Mouse (Mus musculus) neural tube, embryonic 11.5 days (tissue): ENCODE results near the gene Col11a2. TPM values are rescaled to one million over a fixed set of nuclear protein-coding genes. Genes with fewer than 3 reads are reported as not detected.

ENCODE experiments used
- ATAC-seq: fragments of 200-750 bp; cut with Nextera tagmentation; 2 replicates; pipeline ENCODE4 v1.8.0; 2017; ENCODE audit warnings: moderate number of reproducible peaks, mild to moderate bottlenecking, moderate TSS enrichment, moderate library complexity; ENCODE audit not compliant: insufficient read depth, low FRiP score, low TSS enrichment
- DNase-seq: peaks from one replicate; pipeline ENCODE4 v3.0.0-alpha.2; 2015; ENCODE audit warnings: low spot score
- H3K27ac ChIP-seq: fragments of 300-500 bp; sonication (generic); 2 replicates; pipeline ENCODE4 v1.5.1; 2014; ENCODE audit warnings: low read depth, mild to moderate bottlenecking, low read length
- H3K27me3 ChIP-seq: fragments of 300-500 bp; sonication (generic); 2 replicates; pipeline ENCODE4 v1.6.1; 2014; ENCODE audit warnings: mild to moderate bottlenecking, low read length, mixed read lengths; ENCODE audit not compliant: control insufficient read depth, insufficient read depth
- H3K36me3 ChIP-seq: fragments of 300-500 bp; sonication (generic); 2 replicates; pipeline ENCODE4 v1.6.1; 2014; ENCODE audit warnings: mild to moderate bottlenecking, low read length, moderate library complexity, mixed read lengths; ENCODE audit not compliant: control insufficient read depth, insufficient read depth
- H3K4me1 ChIP-seq: fragments of 300-500 bp; sonication (generic); 2 replicates; pipeline ENCODE4 v1.6.1; 2014; ENCODE audit warnings: low read length, mixed read lengths; ENCODE audit not compliant: control insufficient read depth, insufficient read depth
- H3K4me2 ChIP-seq: fragments of 300-500 bp; sonication (generic); 2 replicates; pipeline ENCODE4 v1.6.1; 2014; ENCODE audit warnings: low read depth, mild to moderate bottlenecking, moderate library complexity
- H3K4me3 ChIP-seq: fragments of 300-500 bp; sonication (generic); 2 replicates; pipeline ENCODE4 v1.5.1; 2014; ENCODE audit warnings: low read depth, low read length
- H3K9ac ChIP-seq: fragments of 300-500 bp; sonication (generic); 2 replicates; pipeline ENCODE4 v1.6.1; 2014; ENCODE audit warnings: mild to moderate bottlenecking, low read length
- H3K9me3 ChIP-seq: fragments of 300-500 bp; sonication (generic); 2 replicates; pipeline ENCODE4 v1.6.1; 2016; ENCODE audit warnings: low read length; ENCODE audit not compliant: control insufficient read depth
- WGBS: fragments of 180-500 bp; shearing (Covaris S2); extraction: QIAGEN DNeasy Blood & Tissue Kit; methylation state at CpG from one replicate; pipeline ENCODE4 v1.1.7; 2014; 5-methylcytosine and 5-hydroxymethylcytosine counted together
- polyA plus RNA-seq: library from polyadenylated mRNA; unstranded; fragments of >200 nt; fragmentation: Nextera tagmentation; extraction: Ambion mirVana; gene quantifications from 2 replicates; pipeline ENCODE4 v1.2.1, GENCODE M21; 2014

The Col11a2 gene
- polyA plus RNA-seq, 1 experiment from 2014 or later = 1.5 TPM

GRCm38 (mm10) chr17:34035517-34035916 lies 3.7 kb upstream of the Col11a2 start:
- peaks cover 12% of the 10 kb centered on the region for H3K36me3 ChIP-seq
- peaks cover 30% of the 10 kb centered on the region for H3K4me1 ChIP-seq
- no peaks in the 10 kb centered on the region; the same call in 1 of the 2 replicates for H3K9me3 ChIP-seq
- no peak overlapping the region for H3K4me3 ChIP-seq
- 92% methylated on average over 9 of the region's 9 CpGs for WGBS
- ATAC-seq (no peak), DNase-seq (no peak)
- H3K27me3 ChIP-seq = 0 out of 2 replicates have a peak, but pooled peaks cover 2% of the 10 kb centered on the region
- H3K9ac ChIP-seq = no peak overlapping the region
- no peak overlapping the region for H3K27ac ChIP-seq
- H3K4me2 ChIP-seq = no peak overlapping the region

GRCm38 (mm10) chr17:34036647-34037046 lies 2.6 kb upstream of the Col11a2 start:
- Histone ChIP-seq H3K36me3 (peaks cover 12% of the 10 kb centered on the region), H3K9me3 (no peaks in the 10 kb centered on the region; the same call in 1 of the 2 replicates), H3K4me1 (peaks cover 36% of the 10 kb centered on the region), H3K4me2 (no peak overlapping the region), H3K4me3 (no peak overlapping the region), H3K27me3 (0 out of 2 replicates have a peak, but pooled peaks cover 2% of the 10 kb centered on the region), H3K9ac (no peak overlapping the region), H3K27ac (no peak overlapping the region)
- WGBS = 75% methylated on average over 10 of the region's 10 CpGs
- no peak for DNase-seq
- ATAC-seq = no peak

- Histone ChIP-seq H3K36me3 (peaks cover 12% of the 10 kb centered on the region), H3K4me1 (peaks cover 36% of the 10 kb centered on the region), H3K27me3 (0 out of 2 replicates have a peak, but pooled peaks cover 2% of the 10 kb centered on the region), H3K4me2 (no peak overlapping the region), H3K27ac (no peak overlapping the region), H3K4me3 (no peak overlapping the region), H3K9ac (no peak overlapping the region), H3K9me3 (no peaks in the 10 kb centered on the region; the same call in 1 of the 2 replicates)
- ATAC-seq (no peak), DNase-seq (no peak)
- 87% methylated on average over 7 of the region's 7 CpGs for WGBS
These were observed 2.0 kb upstream of the Col11a2 start for GRCm38 (mm10) chr17:34037241-34037640.

GRCm38 (mm10) chr17:34038440-34038839 lies 797 bp upstream of the Col11a2 start:
- 0 out of 2 replicates have a peak, but pooled peaks have one; percentile 15 for ATAC-seq
- H3K27ac ChIP-seq = no peak overlapping the region
- H3K4me1 ChIP-seq = peaks cover 32% of the 10 kb centered on the region

GRCm38 (mm10) chr17:34039562-34040450 lies 569 bp downstream of the Col11a2 start:
- Histone ChIP-seq H3K36me3 (peaks cover 12% of the 10 kb centered on the region), H3K27me3 (0 out of 2 replicates have a peak, but pooled peaks cover 2% of the 10 kb centered on the region), H3K4me1 (peaks cover 32% of the 10 kb centered on the region), H3K4me3 (no peak overlapping the region), H3K9me3 (no peaks in the 10 kb centered on the region; the same call in 1 of the 2 replicates), H3K27ac (no peak overlapping the region), H3K4me2 (peak overlapping the region; percentile 43), H3K9ac (peak overlapping the region; percentile 39)
- 29% methylated on average over 17 of the region's 17 CpGs for WGBS
- ATAC-seq (no peak), DNase-seq (no peak)

More at GRCm38 (mm10) chr17:34038440-34038839, 797 bp upstream of the Col11a2 start:
- Histone ChIP-seq H3K9ac (peak overlapping the region; percentile 39), H3K4me3 (peak overlapping the region; percentile 23), H3K4me2 (peak overlapping the region; percentile 43), H3K9me3 (no peaks in the 10 kb centered on the region; the same call in 1 of the 2 replicates), H3K27me3 (0 out of 2 replicates have a peak, but pooled peaks cover 2% of the 10 kb centered on the region), H3K36me3 (peaks cover 12% of the 10 kb centered on the region)
- WGBS = 13% methylated on average over 20 of the region's 21 CpGs
- no peak for DNase-seq

- WGBS = 87% methylated on average over 14 of the region's 14 CpGs
- no peak for ATAC-seq
These were observed 6.7 kb downstream of the Col11a2 start for GRCm38 (mm10) chr17:34045941-34046340.

GRCm38 (mm10) chr17:34047404-34048050 lies 8.3 kb downstream of the Col11a2 start:
- no peak for DNase-seq
- no peak for ATAC-seq
- Histone ChIP-seq H3K4me2 (no peak overlapping the region), H3K4me1 (no peaks in the 10 kb centered on the region), H3K27me3 (no peaks in the 10 kb centered on the region), H3K4me3 (no peak overlapping the region), H3K9ac (no peak overlapping the region), H3K36me3 (no peaks in the 10 kb centered on the region; the same call in 1 of the 2 replicates), H3K9me3 (no peaks in the 10 kb centered on the region), H3K27ac (no peak overlapping the region)
- 93% methylated on average over 5 of the region's 5 CpGs for WGBS

More at GRCm38 (mm10) chr17:34045941-34046340, 6.7 kb downstream of the Col11a2 start:
- H3K9ac ChIP-seq = no peak overlapping the region
- DNase-seq = no peak
- H3K36me3 ChIP-seq = no peaks in the 10 kb centered on the region; the same call in 1 of the 2 replicates
- no peaks in the 10 kb centered on the region for H3K27me3 ChIP-seq
- H3K4me1 ChIP-seq = 0 out of 2 replicates have a peak, but pooled peaks cover 4% of the 10 kb centered on the region
- H3K4me2 ChIP-seq = no peak overlapping the region
- no peak overlapping the region for H3K4me3 ChIP-seq
- H3K9me3 ChIP-seq = no peaks in the 10 kb centered on the region
- H3K27ac ChIP-seq = no peak overlapping the region

GRCm38 (mm10) chr17:34057224-34057623 lies 18.0 kb downstream of the Col11a2 start:
- no peak for ATAC-seq
- Histone ChIP-seq H3K4me2 (no peak overlapping the region), H3K4me1 (no peaks in the 10 kb centered on the region), H3K9ac (no peak overlapping the region), H3K36me3 (no peaks in the 10 kb centered on the region), H3K4me3 (no peak overlapping the region), H3K27me3 (no peaks in the 10 kb centered on the region), H3K27ac (no peak overlapping the region), H3K9me3 (no peaks in the 10 kb centered on the region)
- WGBS = 67% methylated on average over 7 of the region's 7 CpGs
- DNase-seq = no peak
